In genomic region chr5:136240381-136240780, GRCm38 (mm10) we compare ENCODE assay signal across 27 mouse cellular contexts. TPM values are rescaled to one million over a fixed set of nuclear protein-coding genes. Genes with fewer than 3 reads are reported as not detected.
A peak's percentile ranks its signal among the peaks of the same experiment; 100 is the strongest.
DNase-seq lines count a peak whose midpoint lies in the region; ATAC-seq and TF ChIP-seq lines count a peak whose summit lies in the region.
"Had no signal": no experiment of that assay in that cellular context is flagged by ENCODE, and none has a peak within 500 bp of the region (broad histone marks: within the 10 kb centered on the region; RNA-seq: fewer than 3 reads in every experiment).

No protein-coding gene starts in this region.

- no peak overlapping the region for H3K4me2 ChIP-seq in kidney, postnatal 0 days (ENCODE audit: low read length)
- H3K4me2 ChIP-seq: embryonic facial prominence, embryonic 12.5 days; heart, embryonic 15.5 days; neural tube, embryonic 13.5 days had no signal

- H3K9ac ChIP-seq in kidney, postnatal 0 days (ENCODE audit: low read depth, low read length): no peak overlapping the region
- H3K9ac ChIP-seq in heart, adult 2 months (ENCODE audit: low read depth, low read length): no peak overlapping the region
- H3K9ac ChIP-seq: embryonic facial prominence, embryonic 12.5 days; forebrain, postnatal 0 days; heart, embryonic 15.5 days; liver, embryonic 14.5 days had no signal

- no peak overlapping the region for H3K27ac ChIP-seq in kidney, postnatal 0 days
- no peak overlapping the region for H3K27ac ChIP-seq in embryonic facial prominence, embryonic 10.5 days (replicated peaks)
- H3K27ac ChIP-seq in heart, adult 2 months: no peak overlapping the region
- H3K27ac ChIP-seq: embryonic facial prominence, embryonic 12.5 days; heart, embryonic 15.5 days; liver, embryonic 14.5 days; midbrain, embryonic 10.5 days; neural tube, embryonic 13.5 days had no signal

- no peaks in the 10 kb centered on the region for H3K9me3 ChIP-seq in kidney, postnatal 0 days (replicated peaks; ENCODE audit: low read length)
- H3K9me3 ChIP-seq in embryonic facial prominence, embryonic 10.5 days: no peaks in the 10 kb centered on the region
- H3K9me3 ChIP-seq: embryonic facial prominence, embryonic 12.5 days; heart, embryonic 15.5 days; midbrain, embryonic 10.5 days; neural tube, embryonic 13.5 days had no signal

- TF ChIP-seq CTCF in kidney, postnatal 0 days (IDR thresholded peaks at IDR 0.05; ENCODE audit: low read depth): no peak
- TF ChIP-seq CTCF in heart, adult 2 months (IDR thresholded peaks at IDR 0.05): no peak

- H3K79me2 ChIP-seq in heart, adult 2 months (replicated peaks; ENCODE audit: control insufficient read depth, insufficient read depth, low read length): no peaks in the 10 kb centered on the region

- intact Hi-C loops in heart, adult 2 months (cut with DNase I): no loop called here

- no peak for TF ChIP-seq POLR2A in heart, adult 2 months (IDR thresholded peaks at IDR 0.05; ENCODE audit: insufficient read depth, low read depth, low read length)

- 62% methylated on average over 1 of the region's 1 CpGs for WGBS in kidney, postnatal 0 days
- 53% methylated on average over 1 of the region's 1 CpGs for WGBS in embryonic facial prominence, embryonic 10.5 days
- WGBS in heart, adult 2 months: 42% methylated on average over 1 of the region's 1 CpGs

- no peak for TF ChIP-seq EP300 in heart, adult 2 months (IDR thresholded peaks at IDR 0.05; ENCODE audit: insufficient read depth, low read depth, low read length)

- no peak overlapping the region for H3K4me3 ChIP-seq in kidney, postnatal 0 days (replicated peaks; ENCODE audit: low read depth, low read length)
- no peak overlapping the region for H3K4me3 ChIP-seq in embryonic facial prominence, embryonic 10.5 days
- H3K4me3 ChIP-seq in heart, adult 2 months: no peak overlapping the region
- H3K4me3 ChIP-seq: embryonic facial prominence, embryonic 12.5 days; heart, embryonic 15.5 days; midbrain, embryonic 10.5 days; neural tube, embryonic 13.5 days had no signal

- DNase-seq in kidney, postnatal 0 days (ENCODE audit: low spot score): peak; percentile 27
- DNase-seq in kidney, adult 9 months: no peak
- peak; percentile 32 for DNase-seq in thymus, postnatal 4 days
- DNase-seq in thymus, postnatal 25 days: no peak
- peak; percentile 30 for DNase-seq in embryonic facial prominence, embryonic 10.5 days (ENCODE audit: low spot score)
- no peak for DNase-seq in heart, adult 2 months
- no peak for DNase-seq in ovary, postnatal 10 days (ENCODE audit: low spot score)
- no peak for DNase-seq in urinary bladder, adult 18-20 months (ENCODE audit: low spot score in 2 of 2)
- DNase-seq: adrenal gland, postnatal 25 days; cerebellum, adult 18-20 months; cerebellum, postnatal 10 days; forebrain, postnatal 0 days; gastrocnemius, postnatal 10 days; kidney, adult 18-20 months; kidney, postnatal 10 days; liver; lung, adult 2 months; retina, postnatal 1 day; right cerebral cortex, postnatal 14 days had no signal

- ATAC-seq in kidney, postnatal 0 days (replicated peaks; ENCODE audit: low FRiP score, low read depth): no peak
- ATAC-seq: CD4-positive, CD25-positive, alpha-beta regulatory T cell, adult 4 months; forebrain, postnatal 0 days; hindbrain, embryonic 16.5 days; Patski had no signal

- peaks cover 11% of the 10 kb centered on the region; the same call in 1 of the 2 replicates for H3K4me1 ChIP-seq in kidney, postnatal 0 days (replicated peaks; ENCODE audit: insufficient read depth, low read length)
- H3K4me1 ChIP-seq in embryonic facial prominence, embryonic 10.5 days: peaks cover 60% of the 10 kb centered on the region
- H3K4me1 ChIP-seq in heart, adult 2 months (ENCODE audit: control insufficient read depth, insufficient read depth, low read length): no peaks in the 10 kb centered on the region; the same call in 1 of the 2 replicates

- H3K27me3 ChIP-seq in kidney, postnatal 0 days (ENCODE audit: insufficient read depth, low read length): no peaks in the 10 kb centered on the region
- H3K27me3 ChIP-seq in embryonic facial prominence, embryonic 10.5 days (replicated peaks; ENCODE audit: low read depth, poor library complexity, severe bottlenecking): peaks cover 5% of the 10 kb centered on the region
- no peaks in the 10 kb centered on the region; the same call in 1 of the 2 replicates for H3K27me3 ChIP-seq in heart, adult 2 months (ENCODE audit: control insufficient read depth, insufficient read depth, low read length)
- H3K27me3 ChIP-seq: neural tube, embryonic 13.5 days; Patski had no signal

- H3K36me3 ChIP-seq in kidney, postnatal 0 days (ENCODE audit: insufficient read depth, low read length): no peaks in the 10 kb centered on the region
- H3K36me3 ChIP-seq in embryonic facial prominence, embryonic 10.5 days (replicated peaks): peaks cover 7% of the 10 kb centered on the region; the same call in 1 of the 2 replicates
- no peaks in the 10 kb centered on the region for H3K36me3 ChIP-seq in heart, adult 2 months (ENCODE audit: control insufficient read depth, insufficient read depth, low read length)
- H3K36me3 ChIP-seq: embryonic facial prominence, embryonic 12.5 days; heart, embryonic 15.5 days; midbrain, embryonic 10.5 days; neural tube, embryonic 13.5 days had no signal

RNA-seq across cellular contexts. Expression of gene Sh2b2, which starts 6.0 kb away (rescaled TPM):
- 3.1 and 4.1 TPM in 2 replicates for polyA plus RNA-seq in kidney, postnatal 0 days (2015; fragmentation: Nextera tagmentation; extraction: Ambion mirVana)
- 14.1 and 17.0 TPM in 2 replicates for polyA plus RNA-seq in embryonic facial prominence, embryonic 10.5 days (2016; fragmentation: Nextera tagmentation; extraction: Ambion mirVana)
- under 1 TPM; 0.55 to 0.80 TPM for total RNA-seq in heart, adult 2 months (2021)
- polyA plus RNA-seq in heart, adult 2 months (2012; rRNA removed): 2.2 and 6.7 TPM in 2 replicates

RNA-seq across cellular contexts. Expression of gene Prkrip1, which starts 41.6 kb away (rescaled TPM):
- 44.2 and 46.6 TPM in 2 replicates for polyA plus RNA-seq in kidney, postnatal 0 days (2015; fragmentation: Nextera tagmentation; extraction: Ambion mirVana)
- 68.6 and 76.8 TPM in 2 replicates for polyA plus RNA-seq in embryonic facial prominence, embryonic 10.5 days (2016; fragmentation: Nextera tagmentation; extraction: Ambion mirVana)
- 10 to 100 TPM; 16.8 to 19.0 TPM for total RNA-seq in heart, adult 2 months (2021)
- polyA plus RNA-seq in heart, adult 2 months (2012; rRNA removed): 8.2 and 9.2 TPM in 2 replicates

Comparison
In these comparisons a context has a peak if more than half of its experiments do, and no peak if none do; other contexts are left out.
1. DNase-seq: peak in kidney, postnatal 0 days (single experiment), thymus, postnatal 4 days (single experiment) and embryonic facial prominence, embryonic 10.5 days (single experiment); none in kidney, adult 9 months (single experiment), thymus, postnatal 25 days (single experiment), heart, adult 2 months (0 of 2), ovary, postnatal 10 days (single experiment) and urinary bladder, adult 18-20 months (0 of 2).